Mouse (Mus musculus) yolk sac, embryonic 10.5 days (tissue): ENCODE data around the gene Thap8.
"Not testable (repeated sequence)": the region's sequence is repeated elsewhere in the genome, so short reads cannot be mapped to it uniquely, and the experiment has no call there.

Experiments
- DNase-seq: peaks from one replicate; pipeline ENCODE4 v3.0.0-alpha.2; 2017; ENCODE audit warnings: low spot score

Thap8 gene

DNA sequence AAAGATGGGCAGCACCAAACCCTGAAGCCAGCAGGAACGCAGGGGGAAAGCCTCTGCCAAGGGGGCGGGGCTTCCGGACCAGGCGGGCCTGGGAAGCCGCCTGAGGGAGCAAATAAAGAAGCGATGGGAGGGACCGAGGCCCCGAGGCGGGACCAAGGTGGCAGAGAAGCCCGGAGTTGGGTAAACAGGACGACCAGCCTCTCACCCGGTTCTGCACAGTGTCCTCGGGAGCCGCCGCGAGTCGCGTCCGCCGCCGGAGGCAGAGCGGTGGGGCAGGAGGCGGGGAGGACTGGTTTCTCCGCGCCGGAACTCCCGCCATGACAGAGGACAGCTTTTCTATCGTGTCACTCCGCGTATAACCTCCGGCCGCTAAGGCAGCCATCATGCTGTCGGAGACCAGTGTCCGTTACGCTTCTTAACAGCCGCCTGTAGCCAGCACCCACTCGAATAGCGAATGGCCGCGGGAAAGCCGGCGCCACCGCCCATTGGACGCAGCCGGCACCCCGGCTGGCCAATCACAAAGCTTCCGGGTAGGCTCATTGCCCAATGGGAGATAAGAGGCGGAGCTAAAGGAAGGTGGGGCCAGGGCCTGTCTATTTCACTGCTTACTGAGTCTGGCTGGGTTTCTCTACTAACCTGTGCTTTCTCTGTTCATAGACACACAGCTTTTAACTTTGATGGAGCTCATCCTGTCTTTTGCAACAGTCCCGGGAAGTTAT, at the start of gene Thap8, which contains the start of gene Wdr62:
Gene Thap8, plus strand, starts transcription at position 144 of the 719 bp plus-strand sequence.
Gene Wdr62, minus strand, starts transcription at position 469 of the 719 bp plus-strand sequence.
- DNase-seq: peak; percentile 96

DNA sequence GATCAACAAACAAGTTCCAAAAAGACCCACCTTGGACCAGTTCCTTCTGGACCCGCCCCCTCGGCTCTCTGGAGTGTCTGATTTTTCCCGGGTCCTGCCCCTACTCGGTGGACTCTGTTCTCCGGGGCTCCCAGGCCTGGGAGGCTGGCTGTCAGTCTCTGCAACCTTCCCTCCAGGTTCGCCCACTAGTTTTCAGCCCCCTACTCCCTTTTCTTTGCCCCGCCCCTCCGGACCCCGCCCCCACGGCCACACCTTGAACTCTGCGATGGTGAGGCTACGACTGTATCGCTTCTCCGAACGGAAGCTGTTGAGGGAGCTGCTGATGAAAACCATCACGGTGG, 48.6 kb upstream of the Thap8 start:
- no peak for DNase-seq

DNA sequence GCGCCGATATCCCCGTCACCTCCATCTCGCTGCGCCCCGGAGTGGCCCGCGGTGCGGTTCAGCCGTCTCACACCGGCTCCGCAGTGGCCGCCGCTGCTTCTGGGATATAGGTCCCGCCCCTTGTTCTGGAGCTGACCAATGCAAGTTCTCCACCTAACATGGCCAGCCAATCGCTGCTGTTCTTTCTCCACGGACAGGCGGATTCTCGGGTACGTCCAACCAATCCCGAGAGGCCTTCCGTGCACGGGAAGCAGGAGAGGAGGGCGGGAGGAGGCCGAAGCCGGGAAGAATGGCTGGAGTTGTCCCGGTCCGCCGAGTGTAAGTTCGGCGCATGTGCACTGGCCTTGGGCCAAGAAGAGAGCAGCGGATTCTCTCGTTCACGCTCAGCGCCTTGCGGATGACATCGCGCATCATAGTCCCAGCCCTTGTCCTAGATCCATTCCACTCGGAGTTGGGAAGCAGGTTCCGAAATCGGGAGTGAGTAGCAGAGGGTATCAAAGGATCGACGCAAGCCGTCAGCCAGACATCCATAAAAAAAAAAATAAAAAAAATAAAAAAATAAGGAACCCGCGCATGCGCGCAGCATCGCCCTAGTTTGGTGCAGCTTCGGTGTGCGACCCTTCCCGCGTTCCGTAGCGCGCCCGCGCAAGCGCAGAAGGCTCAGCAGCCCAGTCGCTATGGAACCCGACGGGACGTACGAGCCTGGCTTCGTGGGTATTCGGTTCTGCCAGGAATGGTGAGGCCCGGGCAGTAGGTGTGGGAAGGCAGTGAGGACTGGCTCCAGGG, 48.0 kb upstream of the Thap8 start, which contains the start of the genes Polr2i and Tbcb:
Gene Polr2i, plus strand, starts transcription at position 280 of the 786 bp plus-strand sequence.
Gene Tbcb, minus strand, starts transcription at position 604 of the 786 bp plus-strand sequence.
- peak; percentile 98 for DNase-seq

DNA sequence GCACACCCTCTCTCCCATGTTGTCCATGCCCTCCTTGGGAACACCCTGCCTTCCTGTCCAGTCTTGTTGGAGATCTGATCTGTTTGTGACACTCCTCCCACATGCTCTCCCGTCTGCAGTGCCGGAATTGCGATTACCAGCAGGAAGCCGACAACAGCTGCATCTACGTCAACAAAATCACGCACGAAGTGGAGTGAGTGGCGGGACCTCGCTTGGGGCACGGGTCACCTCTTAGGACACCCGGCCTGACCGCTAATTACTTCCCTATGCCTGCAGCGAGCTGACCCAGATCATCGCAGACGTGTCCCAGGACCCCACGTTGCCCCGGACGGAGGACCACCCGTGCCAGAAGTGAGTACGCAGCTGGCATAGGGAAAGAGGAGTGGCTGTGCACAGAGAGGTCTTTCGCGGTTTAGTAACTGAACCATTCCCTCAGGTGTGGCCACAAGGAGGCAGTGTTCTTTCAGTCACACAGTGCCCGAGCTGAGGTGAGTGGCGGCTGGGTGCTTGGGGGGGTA, 47.2 kb upstream of the Thap8 start:
- DNase-seq: peak; percentile 45

DNA sequence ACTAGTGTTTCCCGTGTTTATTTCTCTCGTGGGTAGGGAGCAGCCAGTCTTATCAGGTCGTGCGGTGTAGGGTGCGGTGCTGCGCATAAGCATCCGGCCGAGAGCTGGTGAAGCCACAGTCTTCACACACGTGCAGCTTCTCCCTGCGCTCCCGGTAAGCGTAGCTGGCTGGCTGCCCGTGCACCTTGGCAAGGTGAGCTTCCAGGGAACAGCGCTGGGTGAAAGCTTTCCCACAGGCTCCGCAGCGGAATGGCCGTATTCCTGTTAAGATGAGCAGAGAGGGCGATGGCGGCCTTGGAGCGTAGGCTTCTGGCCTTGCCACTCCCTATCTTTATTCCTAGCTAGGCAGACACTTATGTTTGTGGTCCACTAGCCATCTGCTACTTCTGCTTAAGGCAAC, 46.5 kb upstream of the Thap8 start:
- DNase-seq: no peak

DNA sequence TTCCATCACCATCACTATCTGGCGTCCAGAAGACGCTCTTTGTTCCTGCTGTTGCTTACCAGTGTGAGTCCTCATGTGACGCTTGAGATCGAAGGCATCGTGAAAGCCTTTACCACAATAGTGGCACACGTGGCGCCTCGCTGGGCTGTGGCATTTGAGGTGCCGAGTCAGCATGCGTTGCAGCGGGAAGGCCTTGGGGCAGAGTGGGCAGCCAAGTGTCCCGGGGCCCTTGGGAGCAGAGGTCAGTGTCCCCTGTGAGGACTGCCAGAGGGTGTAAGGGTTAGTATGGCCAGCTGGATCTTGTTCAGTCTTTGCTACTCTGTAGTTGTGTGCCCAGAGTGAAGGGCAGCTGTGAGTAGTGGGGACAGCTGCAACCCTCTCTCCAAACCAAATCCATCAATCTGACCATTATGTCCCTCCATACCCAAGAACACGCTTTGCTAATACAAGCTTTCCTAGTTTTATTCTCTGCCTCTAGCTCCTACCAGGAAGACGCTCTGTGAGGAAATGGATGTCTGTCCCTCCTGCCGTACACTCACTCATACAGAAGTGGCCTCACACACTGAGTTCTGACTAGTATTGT, 45.5 kb upstream of the Thap8 start:
- DNase-seq: no peak

DNA sequence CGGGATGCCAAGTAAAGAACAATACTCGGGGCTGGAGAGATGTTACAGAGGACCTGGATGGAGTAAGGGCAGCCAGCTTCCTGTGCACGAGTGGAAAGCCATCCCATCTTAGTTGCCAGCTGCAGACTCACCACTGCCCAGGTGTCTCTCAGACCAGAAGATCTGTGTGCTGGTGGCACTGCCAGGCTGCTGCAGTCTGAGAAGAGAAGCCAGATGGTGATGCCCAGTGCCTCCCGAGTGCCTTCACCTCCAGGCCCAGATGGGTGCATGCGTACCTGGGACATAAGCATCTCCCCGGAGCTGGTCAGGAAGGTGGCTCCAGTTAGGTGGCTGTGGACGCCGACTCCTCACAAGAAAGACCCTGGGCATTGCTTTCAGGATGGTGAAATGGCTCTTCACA, 44.8 kb upstream of the Thap8 start:
- no peak for DNase-seq

DNA sequence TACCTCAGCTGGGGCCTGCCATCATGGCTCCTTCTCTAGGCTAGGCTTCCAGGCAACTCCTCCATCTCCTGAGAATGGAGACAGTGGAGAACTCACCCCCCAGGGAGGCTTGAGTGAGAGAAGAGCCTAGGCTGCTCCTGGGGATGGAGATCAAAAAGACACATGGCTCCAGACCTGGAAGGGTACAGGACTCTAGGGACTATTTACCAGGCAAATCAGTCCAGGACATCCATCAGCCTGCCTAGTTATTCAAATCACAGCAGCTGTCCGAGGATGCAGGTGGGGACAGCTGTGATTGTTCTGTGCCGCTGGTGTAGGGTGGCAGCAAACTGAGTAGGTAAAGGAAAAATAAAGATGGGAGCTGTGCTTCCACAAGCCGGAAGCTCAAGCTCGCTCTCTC, 44.3 kb upstream of the Thap8 start, which contains the start of gene Ovol3:
Gene Ovol3, minus strand, starts transcription at position 101 of the 400 bp plus-strand sequence.
- no peak for DNase-seq

DNA sequence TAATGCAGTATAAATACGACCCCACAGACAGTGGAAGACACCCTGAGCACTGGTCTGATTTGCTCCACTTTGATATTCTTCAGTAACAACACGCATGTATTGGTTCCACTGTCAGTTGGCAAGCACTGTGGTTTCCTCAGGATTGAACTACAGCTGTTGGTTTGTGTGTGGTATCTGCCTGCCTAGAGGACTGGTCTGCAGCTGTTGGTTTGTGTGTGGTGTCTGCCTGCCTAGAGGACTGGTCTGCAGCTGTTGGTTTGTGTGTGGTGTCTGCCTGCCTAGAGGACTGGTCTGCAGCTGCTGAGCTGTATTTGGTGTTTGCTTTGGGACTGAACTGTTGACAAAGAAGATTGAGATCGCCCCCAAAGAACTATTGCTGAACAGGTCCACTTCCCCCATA, 42.5 kb upstream of the Thap8 start:
- not testable (repeated sequence) for DNase-seq

DNA sequence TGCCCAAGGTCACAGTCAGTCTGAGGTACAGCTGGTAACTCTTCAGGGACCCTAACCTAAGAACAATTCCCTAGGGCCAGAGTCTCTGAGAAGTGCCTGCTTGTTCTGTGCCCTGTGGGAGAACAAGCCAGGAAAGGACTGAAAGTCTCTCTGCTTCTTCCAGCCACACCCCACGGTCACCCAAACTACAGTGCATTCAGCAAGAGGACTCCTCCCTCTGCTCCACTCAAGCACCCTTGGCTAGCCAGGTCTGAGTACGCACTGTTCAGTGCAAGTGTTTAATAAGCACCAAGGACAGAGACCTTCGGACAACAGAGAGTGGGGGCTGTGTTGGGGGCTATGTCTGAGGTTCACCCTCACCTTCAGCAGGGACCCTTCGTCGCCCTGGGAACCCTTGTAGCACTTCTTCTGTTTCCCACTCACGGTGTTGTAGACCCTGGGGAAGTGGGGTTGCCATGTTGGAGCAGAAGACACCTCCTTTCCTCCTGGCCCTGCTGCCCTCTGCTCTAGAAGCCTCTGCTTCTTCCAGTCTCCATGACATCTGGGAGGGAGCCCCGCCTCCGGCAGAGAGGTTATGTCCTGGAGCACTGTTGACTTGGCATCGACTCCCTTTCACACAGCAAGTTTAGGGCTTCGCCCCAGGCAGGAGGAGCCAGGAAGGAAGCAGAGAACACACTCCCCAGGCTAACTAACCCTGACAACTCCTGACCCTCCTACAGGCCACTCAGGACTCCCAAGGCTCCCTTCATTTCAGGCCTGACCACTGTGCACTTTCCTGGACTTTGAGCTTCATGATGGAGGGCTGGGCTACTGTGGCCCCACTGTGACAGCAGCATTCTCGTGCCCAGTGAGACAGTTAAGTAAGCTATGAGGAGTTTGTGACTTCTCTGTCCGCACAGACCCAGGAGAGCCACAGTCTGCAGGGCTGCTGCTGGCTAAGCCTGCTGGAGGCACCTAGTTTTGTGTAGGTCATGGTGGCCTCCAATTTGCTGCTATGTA, 27.6 kb upstream of the Thap8 start:
- DNase-seq: no peak

DNA sequence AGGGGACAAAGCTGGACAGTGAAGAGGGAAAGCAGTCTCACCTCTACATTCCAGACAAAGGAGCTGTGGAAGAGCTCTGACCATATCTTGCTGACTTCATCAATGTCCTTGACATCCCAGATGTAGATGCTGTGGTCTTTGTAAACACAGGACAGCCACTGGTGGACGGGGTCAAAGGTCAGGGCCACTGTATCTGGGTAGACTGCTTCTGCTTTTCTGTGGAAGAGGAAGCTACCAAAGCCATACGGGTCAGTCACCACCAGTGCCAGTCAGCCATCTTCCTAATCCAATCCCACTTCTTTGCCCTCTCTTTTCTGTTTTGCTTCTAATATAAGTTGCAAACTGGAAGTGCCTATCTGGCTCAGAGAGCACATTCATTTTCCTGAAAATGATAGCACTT, 14.9 kb upstream of the Thap8 start:
- DNase-seq: peak; percentile 44

DNA sequence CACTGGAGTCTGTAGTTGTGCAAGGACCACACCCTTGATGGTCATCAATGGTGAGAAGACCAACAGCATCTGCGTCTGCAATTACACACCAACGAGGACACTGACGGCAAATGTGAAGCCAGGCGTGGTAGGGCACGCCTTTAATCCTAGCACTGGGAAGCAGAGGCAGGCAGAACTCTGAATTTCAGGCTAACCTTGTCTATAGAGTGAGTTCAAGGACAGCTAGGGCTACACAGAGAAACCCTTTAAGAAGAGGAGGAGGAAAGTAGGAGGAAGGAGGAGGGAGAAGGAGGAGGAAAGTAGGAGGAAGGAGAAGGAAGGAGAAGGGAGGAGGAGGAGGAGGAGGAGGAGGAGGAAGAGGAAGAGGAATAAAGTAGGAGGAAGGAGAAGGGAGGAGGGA, 14.4 kb upstream of the Thap8 start:
- DNase-seq: no peak

DNA sequence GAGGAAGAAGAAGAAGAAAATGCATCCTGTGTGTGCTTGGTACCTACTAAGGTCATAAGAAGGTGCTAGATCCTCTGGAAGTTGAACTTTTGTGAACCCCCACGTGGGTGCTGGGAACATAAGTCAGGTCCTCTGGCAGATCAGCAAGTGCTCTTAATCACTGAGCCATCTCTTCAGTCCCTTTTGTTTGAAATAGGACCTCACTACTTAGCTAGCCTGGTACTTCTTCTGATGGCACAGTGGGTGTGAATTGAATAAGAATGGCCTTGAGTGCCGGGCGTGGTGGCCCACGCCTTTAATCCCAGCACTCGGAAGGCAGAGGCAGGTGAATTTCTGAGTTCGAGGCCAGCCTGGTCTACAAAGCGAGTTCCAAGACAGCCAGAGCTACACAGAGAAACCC, 14.0 kb upstream of the Thap8 start:
- no peak for DNase-seq

DNA sequence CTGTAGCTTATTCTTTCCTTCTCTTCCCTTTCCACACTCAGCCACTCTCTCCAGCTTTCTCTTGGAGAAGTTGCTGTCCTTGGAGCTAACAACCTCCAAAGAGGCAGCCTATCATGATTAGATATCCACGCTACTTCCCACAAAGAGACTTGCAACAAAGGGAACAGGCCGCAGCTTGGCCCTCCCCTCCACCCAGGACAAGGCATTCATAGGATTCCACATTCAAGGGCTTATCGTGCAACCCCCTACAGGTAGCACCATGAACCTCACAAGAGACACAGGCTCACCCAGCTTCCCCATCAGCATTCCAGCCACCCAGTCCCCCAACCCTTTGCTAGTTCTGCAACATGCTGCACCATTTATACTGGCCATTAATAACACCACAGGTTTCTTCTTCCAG, 13.1 kb upstream of the Thap8 start:
- no peak for DNase-seq

DNA sequence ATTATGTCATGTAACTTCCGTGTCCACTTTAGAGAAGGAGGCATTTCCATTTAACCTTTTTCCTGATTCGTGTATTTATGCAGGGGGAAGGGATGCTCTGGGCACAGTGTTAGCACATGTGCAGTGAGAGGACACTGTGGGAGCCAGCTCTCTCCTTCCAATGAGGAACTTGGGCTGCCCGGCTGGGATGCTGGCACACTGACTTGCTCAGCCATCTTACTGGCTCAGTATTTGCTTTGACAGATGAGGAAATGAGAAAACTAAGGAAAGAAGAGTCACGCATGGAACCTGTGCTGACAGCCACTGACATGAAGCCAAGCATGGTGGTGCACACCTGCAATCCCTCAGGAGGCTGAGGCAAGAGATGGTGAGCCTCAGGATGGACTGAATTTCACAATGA, 10.3 kb upstream of the Thap8 start:
- DNase-seq: no peak

DNA sequence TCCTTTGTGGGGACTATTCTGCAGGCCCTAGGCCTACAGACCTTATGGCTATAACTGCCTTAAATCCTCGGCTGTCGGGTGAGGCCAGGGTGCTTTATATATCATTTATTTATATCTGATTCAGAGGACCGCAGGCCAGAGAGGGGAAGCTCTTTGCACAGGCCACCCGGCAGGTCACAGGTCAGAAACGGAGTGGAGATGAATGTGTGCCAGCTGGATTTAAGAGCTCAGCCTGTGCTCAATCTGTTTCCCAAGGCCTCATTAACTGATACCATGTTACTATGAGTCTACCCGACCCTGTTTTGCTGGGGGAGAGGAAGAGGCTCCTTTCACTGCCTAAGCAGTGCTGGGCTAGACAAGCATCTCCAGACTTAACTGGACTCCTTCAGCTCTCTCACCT, 5.5 kb upstream of the Thap8 start:
- DNase-seq: no peak

DNA sequence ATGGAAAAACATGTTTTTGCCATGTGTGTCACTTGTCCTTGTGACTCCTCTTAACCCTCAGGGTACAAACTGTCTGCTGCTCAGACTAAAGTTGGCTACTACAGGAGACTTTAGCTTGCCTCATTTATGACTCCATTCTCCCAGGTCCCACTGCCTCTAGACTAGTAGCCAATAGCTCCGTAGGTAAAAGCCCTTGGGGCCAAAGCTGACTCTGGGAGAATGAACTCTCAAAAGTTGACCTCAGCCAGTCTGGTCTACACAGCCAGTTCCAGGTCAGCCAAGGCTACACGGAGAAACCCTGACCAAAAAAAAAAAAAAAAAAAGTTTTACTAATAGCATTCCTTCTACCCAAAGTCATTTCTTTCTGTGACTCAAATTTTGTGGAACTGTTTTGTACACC, 983 bp upstream of the Thap8 start:
- DNase-seq: no peak

DNA sequence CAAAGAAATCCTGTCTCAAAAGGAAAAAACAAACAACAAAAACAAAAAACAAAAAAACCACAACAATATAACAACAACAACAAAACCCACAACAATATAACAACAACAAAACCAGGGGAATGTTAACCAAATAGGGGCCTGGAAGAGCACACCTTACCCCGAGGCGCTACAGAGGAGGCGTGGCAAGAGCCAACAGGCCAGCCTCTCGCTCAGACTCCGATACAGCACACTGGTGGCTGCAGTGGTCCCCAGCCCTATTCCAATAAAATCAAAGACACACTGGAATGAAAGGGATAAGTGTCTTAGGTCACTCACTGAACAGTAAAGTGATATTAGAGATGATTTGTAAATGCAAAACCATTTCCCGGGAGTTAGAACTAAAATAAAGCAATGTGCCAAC, 358 bp upstream of the Thap8 start:
- DNase-seq: no peak

DNA sequence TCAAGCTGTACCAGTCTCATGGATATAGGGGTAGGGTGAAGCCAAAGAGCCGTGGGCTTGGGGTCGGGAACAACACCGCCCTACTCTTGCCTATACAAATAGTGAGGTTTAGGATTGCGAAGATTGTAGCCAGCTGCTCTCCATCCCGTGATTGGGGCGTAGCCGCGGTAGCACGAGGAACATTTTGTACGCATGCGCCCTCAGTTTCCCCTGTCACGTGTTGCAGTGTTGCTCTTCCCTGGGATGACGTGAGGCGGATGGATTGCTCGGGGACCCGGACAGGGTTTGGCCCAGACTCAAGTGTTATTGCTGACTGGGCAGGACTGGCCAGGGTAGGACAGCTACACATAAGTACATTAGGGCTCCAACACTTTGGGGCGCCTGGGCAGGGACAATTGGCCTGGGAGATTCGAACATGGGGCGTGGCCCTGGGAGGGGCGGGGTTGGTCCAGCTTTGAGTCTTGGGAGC, 810 bp downstream of the Thap8 start:
- peak; percentile 89 for DNase-seq

DNA sequence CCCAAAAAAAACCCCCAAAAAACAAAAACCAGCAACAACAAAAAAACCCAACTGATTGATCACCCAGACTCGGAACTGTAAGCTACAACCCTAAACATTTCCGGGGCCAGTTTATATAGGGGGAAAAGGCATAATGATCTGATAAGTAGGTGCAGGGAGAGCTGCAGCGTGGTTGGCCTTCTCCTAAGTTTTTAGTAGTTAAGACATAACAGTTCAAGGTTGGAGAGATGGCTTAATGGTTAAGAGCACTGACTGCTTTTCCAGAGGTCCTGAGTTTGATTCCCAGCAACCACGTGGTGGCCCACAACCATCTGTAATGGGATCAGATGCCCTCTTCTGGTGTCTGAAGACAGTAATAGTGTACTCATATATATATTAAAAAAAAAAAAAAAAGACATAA, 1.6 kb downstream of the Thap8 start:
- DNase-seq: no peak

DNA sequence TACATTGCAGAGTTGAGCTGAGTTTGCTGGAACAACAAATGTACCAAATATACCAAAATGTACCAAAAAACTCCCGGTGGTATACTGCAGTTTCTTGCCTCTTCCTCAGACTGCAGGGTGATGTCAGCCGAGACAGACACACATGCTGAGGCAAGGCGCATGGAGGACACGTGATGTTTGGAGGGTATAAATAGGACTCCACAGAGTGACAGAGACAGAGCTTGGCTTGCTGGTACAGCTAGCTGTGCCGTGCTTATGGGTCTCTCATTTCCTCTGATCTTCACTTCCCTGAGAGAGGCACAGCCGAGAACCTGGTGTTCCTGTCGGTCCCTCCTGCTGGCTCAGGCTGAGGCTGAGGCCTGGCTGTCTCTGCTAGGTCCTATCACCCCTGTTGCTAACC, 2.8 kb downstream of the Thap8 start:
- DNase-seq: no peak
